Mouse (Mus musculus): ENCODE results near the gene Ak1. TPM values are rescaled to one million over a fixed set of nuclear protein-coding genes. Genes with fewer than 3 reads are reported as not detected.

The Ak1 gene
- polyA plus RNA-seq, 1 experiment from 2014 or later = 23.9 TPM

DNA sequence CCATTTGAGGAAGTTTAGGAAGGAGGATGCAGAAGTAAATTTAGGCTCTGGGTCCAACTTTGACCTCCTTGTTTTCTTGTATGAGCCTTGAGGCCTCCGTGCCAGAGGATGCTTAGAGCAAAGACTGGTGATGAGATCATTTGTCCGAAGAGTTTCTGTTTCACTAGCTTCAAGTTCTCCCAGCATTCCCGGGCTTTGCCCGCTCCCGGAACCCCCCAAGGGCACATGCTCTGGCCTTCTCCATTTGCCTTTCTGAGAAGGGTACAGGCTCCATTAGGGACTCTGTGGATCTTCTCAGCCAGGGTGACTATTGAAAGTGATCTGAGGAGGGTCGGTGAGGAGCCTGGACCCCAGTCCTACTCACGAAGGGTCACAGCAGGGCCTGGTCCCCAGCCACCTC is 25.8 kb downstream of the Ak1 start:
- no peak overlapping the region for H3K27ac ChIP-seq (ENCODE audit: low read depth, low read length)
- DNase-seq (ENCODE audit: low spot score) = no peak
- H3K9me3 ChIP-seq (ENCODE audit: control insufficient read depth, low read length) = no peaks in the 10 kb centered on the region
- H3K27me3 ChIP-seq (ENCODE audit: control insufficient read depth, insufficient read depth, low read length) = no peaks in the 10 kb centered on the region
- no peak for ATAC-seq (ENCODE audit: low FRiP score)
- 91% methylated on average over 7 of the region's 7 CpGs for WGBS
- 0 out of 2 replicates have a peak overlapping the region, but pooled peaks have one; percentile 6 for H3K4me3 ChIP-seq (ENCODE audit: low read depth, low read length)
- H3K9ac ChIP-seq (ENCODE audit: low read depth, low read length) = no peak overlapping the region
- H3K36me3 ChIP-seq (ENCODE audit: control insufficient read depth, insufficient read depth, low read length) = no peaks in the 10 kb centered on the region
- H3K4me1 ChIP-seq (replicated peaks; ENCODE audit: control insufficient read depth, insufficient read depth, low read length) = no peaks in the 10 kb centered on the region
- no peak overlapping the region for H3K4me2 ChIP-seq (replicated peaks; ENCODE audit: low read depth, low read length)

GRCm38 (mm10) chr2:32653764-32654163 is 32.2 kb downstream of the Ak1 start:
- DNase-seq (ENCODE audit: low spot score) = no peak
- WGBS = 39% methylated on average over 7 of the region's 7 CpGs

GRCm38 (mm10) chr2:32654743-32655393 is 33.3 kb downstream of the Ak1 start:
- no peak overlapping the region for H3K4me3 ChIP-seq (ENCODE audit: low read depth, low read length)
- DNase-seq (ENCODE audit: low spot score) = no peak
- H3K9me3 ChIP-seq (ENCODE audit: control insufficient read depth, low read length) = no peaks in the 10 kb centered on the region
- H3K36me3 ChIP-seq (ENCODE audit: control insufficient read depth, insufficient read depth, low read length) = no peaks in the 10 kb centered on the region
- H3K27ac ChIP-seq (ENCODE audit: low read depth, low read length) = 0 out of 2 replicates have a peak overlapping the region, but pooled peaks have one; percentile 37
- H3K4me1 ChIP-seq (replicated peaks; ENCODE audit: control insufficient read depth, insufficient read depth, low read length) = no peaks in the 10 kb centered on the region
- no peak overlapping the region for H3K4me2 ChIP-seq (replicated peaks; ENCODE audit: low read depth, low read length)
- WGBS = 77% methylated on average over 14 of the region's 14 CpGs
- ATAC-seq (ENCODE audit: low FRiP score) = no peak
- no peaks in the 10 kb centered on the region for H3K27me3 ChIP-seq (ENCODE audit: control insufficient read depth, insufficient read depth, low read length)
- H3K9ac ChIP-seq (ENCODE audit: low read depth, low read length) = no peak overlapping the region

More at GRCm38 (mm10) chr2:32653764-32654163, 32.2 kb downstream of the Ak1 start:
- no peak overlapping the region for H3K27ac ChIP-seq (ENCODE audit: low read depth, low read length)
- H3K4me3 ChIP-seq (ENCODE audit: low read depth, low read length) = no peak overlapping the region
- no peak for ATAC-seq (ENCODE audit: low FRiP score)
- H3K36me3 ChIP-seq (ENCODE audit: control insufficient read depth, insufficient read depth, low read length) = no peaks in the 10 kb centered on the region
- H3K4me1 ChIP-seq (replicated peaks; ENCODE audit: control insufficient read depth, insufficient read depth, low read length) = no peaks in the 10 kb centered on the region
- H3K9ac ChIP-seq (ENCODE audit: low read depth, low read length) = no peak overlapping the region
- H3K4me2 ChIP-seq (replicated peaks; ENCODE audit: low read depth, low read length) = no peak overlapping the region
- H3K9me3 ChIP-seq (ENCODE audit: control insufficient read depth, low read length) = no peaks in the 10 kb centered on the region
- no peaks in the 10 kb centered on the region for H3K27me3 ChIP-seq (ENCODE audit: control insufficient read depth, insufficient read depth, low read length)

GRCm38 (mm10) chr2:32655394-32655744 is 33.8 kb downstream of the Ak1 start:
- Histone ChIP-seq H3K9me3 (ENCODE audit: control insufficient read depth, low read length) (no peaks in the 10 kb centered on the region), H3K27me3 (ENCODE audit: control insufficient read depth, insufficient read depth, low read length) (no peaks in the 10 kb centered on the region), H3K9ac (ENCODE audit: low read depth, low read length) (no peak overlapping the region), H3K4me3 (ENCODE audit: low read depth, low read length) (no peak overlapping the region), H3K36me3 (ENCODE audit: control insufficient read depth, insufficient read depth, low read length) (no peaks in the 10 kb centered on the region), H3K4me2 (replicated peaks; ENCODE audit: low read depth, low read length) (no peak overlapping the region), H3K4me1 (replicated peaks; ENCODE audit: control insufficient read depth, insufficient read depth, low read length) (no peaks in the 10 kb centered on the region), H3K27ac (ENCODE audit: low read depth, low read length) (peak overlapping the region; percentile 37; the same call in 1 of the 2 replicates)
- no peak for ATAC-seq (ENCODE audit: low FRiP score)
- WGBS = 91% methylated on average over 3 of the region's 3 CpGs
- DNase-seq (ENCODE audit: low spot score) = no peak

DNA sequence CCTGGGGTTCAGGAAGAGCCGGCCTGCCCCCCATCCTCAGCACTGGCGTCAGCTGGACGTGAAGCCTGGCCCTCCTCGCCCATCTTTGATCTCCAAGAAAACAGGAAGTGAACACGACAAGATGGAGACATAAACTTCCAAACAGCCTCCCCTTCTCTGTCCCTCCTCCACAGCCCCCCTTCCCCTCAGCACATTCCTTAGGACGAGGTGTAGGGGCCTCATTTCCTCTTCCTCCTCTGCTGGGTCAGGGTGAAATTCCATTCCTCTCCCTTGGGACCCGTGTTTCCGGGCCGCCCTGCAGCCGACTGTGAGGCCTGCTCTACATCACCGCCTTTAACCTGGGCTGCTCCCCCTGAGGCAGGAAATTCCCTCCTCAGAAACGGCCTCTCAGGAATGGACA is 34.3 kb downstream of the Ak1 start:
- WGBS = 71% methylated on average over 12 of the region's 12 CpGs
- no peak overlapping the region for H3K9ac ChIP-seq (ENCODE audit: low read depth, low read length)
- no peaks in the 10 kb centered on the region for H3K9me3 ChIP-seq (ENCODE audit: control insufficient read depth, low read length)
- peak overlapping the region; percentile 37; the same call in 1 of the 2 replicates for H3K27ac ChIP-seq (ENCODE audit: low read depth, low read length)
- H3K36me3 ChIP-seq (ENCODE audit: control insufficient read depth, insufficient read depth, low read length) = no peaks in the 10 kb centered on the region
- no peaks in the 10 kb centered on the region for H3K4me1 ChIP-seq (replicated peaks; ENCODE audit: control insufficient read depth, insufficient read depth, low read length)
- ATAC-seq (ENCODE audit: low FRiP score) = no peak
- H3K4me3 ChIP-seq (ENCODE audit: low read depth, low read length) = no peak overlapping the region
- peak; percentile 42 for DNase-seq (ENCODE audit: low spot score)
- H3K4me2 ChIP-seq (replicated peaks; ENCODE audit: low read depth, low read length) = no peak overlapping the region
- no peaks in the 10 kb centered on the region for H3K27me3 ChIP-seq (ENCODE audit: control insufficient read depth, insufficient read depth, low read length)

- no peak for ATAC-seq (ENCODE audit: low FRiP score)
- Histone ChIP-seq H3K4me1 (replicated peaks; ENCODE audit: control insufficient read depth, insufficient read depth, low read length) (no peaks in the 10 kb centered on the region), H3K4me3 (ENCODE audit: low read depth, low read length) (no peak overlapping the region), H3K27ac (ENCODE audit: low read depth, low read length) (no peak overlapping the region), H3K27me3 (ENCODE audit: control insufficient read depth, insufficient read depth, low read length) (no peaks in the 10 kb centered on the region), H3K9ac (ENCODE audit: low read depth, low read length) (no peak overlapping the region), H3K36me3 (ENCODE audit: control insufficient read depth, insufficient read depth, low read length) (no peaks in the 10 kb centered on the region), H3K4me2 (replicated peaks; ENCODE audit: low read depth, low read length) (no peak overlapping the region), H3K9me3 (ENCODE audit: control insufficient read depth, low read length) (no peaks in the 10 kb centered on the region)
- DNase-seq (ENCODE audit: low spot score) = no peak
- 80% methylated on average over 2 of the region's 2 CpGs for WGBS
Observed at GRCm38 (mm10) chr2:32658873-32659272, 37.3 kb downstream of the Ak1 start.

GRCm38 (mm10) chr2:32661509-32662107 is 40.0 kb downstream of the Ak1 start:
- no peak overlapping the region; the same call in 1 of the 2 replicates for H3K27ac ChIP-seq (ENCODE audit: low read depth, low read length)
- H3K4me1 ChIP-seq (replicated peaks; ENCODE audit: control insufficient read depth, insufficient read depth, low read length) = no peaks in the 10 kb centered on the region
- WGBS = 48% methylated on average over 7 of the region's 7 CpGs
- H3K27me3 ChIP-seq (ENCODE audit: control insufficient read depth, insufficient read depth, low read length) = no peaks in the 10 kb centered on the region
- ATAC-seq (ENCODE audit: low FRiP score) (no peak), DNase-seq (ENCODE audit: low spot score) (no peak)
- no peak overlapping the region for H3K4me2 ChIP-seq (replicated peaks; ENCODE audit: low read depth, low read length)
- H3K36me3 ChIP-seq (ENCODE audit: control insufficient read depth, insufficient read depth, low read length) = no peaks in the 10 kb centered on the region
- H3K9ac ChIP-seq (ENCODE audit: low read depth, low read length) = no peak overlapping the region
- H3K4me3 ChIP-seq (ENCODE audit: low read depth, low read length) = no peak overlapping the region
- H3K9me3 ChIP-seq (ENCODE audit: control insufficient read depth, low read length) = no peaks in the 10 kb centered on the region

DNA sequence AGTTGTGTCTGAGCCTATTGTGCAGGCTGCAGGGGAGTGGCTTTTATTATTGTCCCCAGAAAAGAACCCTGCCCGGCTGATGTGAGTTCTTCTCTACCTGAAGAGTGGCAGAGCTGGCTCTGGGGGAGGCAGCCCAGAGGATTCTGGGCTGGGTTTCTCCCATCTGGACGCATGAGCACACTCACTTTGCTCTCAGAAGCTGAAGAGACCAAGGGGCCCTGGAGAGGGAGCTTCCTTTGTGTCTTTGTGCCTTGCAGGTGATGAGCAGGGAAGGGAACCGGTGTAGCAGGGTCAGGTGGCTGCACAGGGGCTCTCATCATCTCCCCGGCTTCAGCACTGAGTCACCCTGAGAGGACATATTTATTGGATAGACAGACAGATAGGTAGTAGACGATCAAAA is 40.7 kb downstream of the Ak1 start:
- 63% methylated on average over 5 of the region's 5 CpGs for WGBS
- Histone ChIP-seq H3K27ac (ENCODE audit: low read depth, low read length) (no peak overlapping the region), H3K9ac (ENCODE audit: low read depth, low read length) (no peak overlapping the region)

GRCm38 (mm10) chr2:32665345-32665744 is 43.8 kb downstream of the Ak1 start:
- ATAC-seq (ENCODE audit: low FRiP score) (no peak), DNase-seq (ENCODE audit: low spot score) (no peak)
- H3K9me3 ChIP-seq (ENCODE audit: control insufficient read depth, low read length) = no peaks in the 10 kb centered on the region
- H3K27me3 ChIP-seq (ENCODE audit: control insufficient read depth, insufficient read depth, low read length) = no peaks in the 10 kb centered on the region
- no peaks in the 10 kb centered on the region for H3K36me3 ChIP-seq (ENCODE audit: control insufficient read depth, insufficient read depth, low read length)
- H3K4me1 ChIP-seq (replicated peaks; ENCODE audit: control insufficient read depth, insufficient read depth, low read length) = no peaks in the 10 kb centered on the region
- no peak overlapping the region for H3K4me3 ChIP-seq (ENCODE audit: low read depth, low read length)
- no peak overlapping the region for H3K4me2 ChIP-seq (replicated peaks; ENCODE audit: low read depth, low read length)
- no peak overlapping the region for H3K9ac ChIP-seq (ENCODE audit: low read depth, low read length)
- 79% methylated on average over 8 of the region's 8 CpGs for WGBS
- H3K27ac ChIP-seq (ENCODE audit: low read depth, low read length) = no peak overlapping the region

More for the DNA sequence above, 40.7 kb downstream of the Ak1 start:
- ATAC-seq (ENCODE audit: low FRiP score) (no peak), DNase-seq (ENCODE audit: low spot score) (no peak)
- Histone ChIP-seq H3K36me3 (ENCODE audit: control insufficient read depth, insufficient read depth, low read length) (no peaks in the 10 kb centered on the region), H3K4me1 (replicated peaks; ENCODE audit: control insufficient read depth, insufficient read depth, low read length) (no peaks in the 10 kb centered on the region), H3K4me3 (ENCODE audit: low read depth, low read length) (no peak overlapping the region), H3K9me3 (ENCODE audit: control insufficient read depth, low read length) (no peaks in the 10 kb centered on the region), H3K4me2 (replicated peaks; ENCODE audit: low read depth, low read length) (no peak overlapping the region), H3K27me3 (ENCODE audit: control insufficient read depth, insufficient read depth, low read length) (no peaks in the 10 kb centered on the region)
